Mouse (Mus musculus): Measurements from ENCODE around the gene Eprs. TPM values are rescaled to one million over a fixed set of nuclear protein-coding genes. Genes with fewer than 3 reads are reported as not detected.

Eprs gene
- polyA plus RNA-seq, 1 experiment from 2014 or later, result 144 TPM

- WGBS, result 85% methylated on average over 5 of the region's 5 CpGs
- H3K27me3 ChIP-seq (ENCODE audit: control insufficient read depth, insufficient read depth, low read length), result peaks cover 16% of the 10 kb centered on the region
- DNase-seq (ENCODE audit: low spot score), result no peak
- no peak for ATAC-seq (ENCODE audit: insufficient number of reproducible peaks, low FRiP score, low TSS enrichment, low read depth)
- no peak overlapping the region for H3K9ac ChIP-seq (ENCODE audit: low read length)
- H3K4me3 ChIP-seq (ENCODE audit: low read depth, low read length), result no peak overlapping the region
- no peak overlapping the region for H3K4me2 ChIP-seq (ENCODE audit: low read depth, severe bottlenecking)
- H3K36me3 ChIP-seq (ENCODE audit: control insufficient read depth, insufficient read depth, low read length), result no peaks in the 10 kb centered on the region
- no peaks in the 10 kb centered on the region for H3K4me1 ChIP-seq (ENCODE audit: control insufficient read depth, insufficient read depth, low read length)
- H3K27ac ChIP-seq (replicated peaks; ENCODE audit: low read depth, low read length), result no peak overlapping the region
- no peaks in the 10 kb centered on the region for H3K9me3 ChIP-seq (ENCODE audit: control insufficient read depth, low read length)
These were observed 97.3 kb downstream of the Eprs start for GRCm38 (mm10) chr1:185460096-185460495.

DNA sequence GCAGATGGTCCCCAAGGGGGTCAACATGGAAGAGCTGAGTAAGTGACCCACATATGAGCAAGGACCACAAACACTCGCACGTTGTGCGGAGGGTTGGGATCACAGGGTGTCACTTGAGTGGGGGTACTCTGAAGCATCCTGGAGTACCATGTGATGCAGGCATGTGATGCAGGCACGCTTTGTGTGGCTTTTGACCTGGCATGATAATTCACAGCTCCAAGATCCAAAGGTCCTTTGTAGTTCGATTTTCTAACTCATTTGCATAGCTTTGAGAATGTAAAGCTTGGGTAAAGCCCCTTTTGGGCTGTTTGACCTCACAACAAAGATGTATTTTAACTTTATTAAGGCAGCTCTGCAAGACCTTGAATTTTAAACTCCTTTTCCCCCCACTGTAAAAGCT lies 100.0 kb downstream of the Eprs start:
- WGBS, result 71% methylated on average over 5 of the region's 5 CpGs
- H3K9me3 ChIP-seq (ENCODE audit: control insufficient read depth, low read length), result no peaks in the 10 kb centered on the region
- H3K9ac ChIP-seq (ENCODE audit: low read length), result no peak overlapping the region
- H3K4me1 ChIP-seq (ENCODE audit: control insufficient read depth, insufficient read depth, low read length), result peaks cover 5% of the 10 kb centered on the region; the same call in 1 of the 2 replicates
- H3K27me3 ChIP-seq (ENCODE audit: control insufficient read depth, insufficient read depth, low read length), result no peaks in the 10 kb centered on the region
- no peaks in the 10 kb centered on the region for H3K36me3 ChIP-seq (ENCODE audit: control insufficient read depth, insufficient read depth, low read length)
- H3K4me2 ChIP-seq (ENCODE audit: low read depth, severe bottlenecking), result no peak overlapping the region
- H3K27ac ChIP-seq (replicated peaks; ENCODE audit: low read depth, low read length), result no peak overlapping the region
- no peak overlapping the region for H3K4me3 ChIP-seq (ENCODE audit: low read depth, low read length)
- DNase-seq (ENCODE audit: low spot score) (no peak), ATAC-seq (ENCODE audit: insufficient number of reproducible peaks, low FRiP score, low TSS enrichment, low read depth) (no peak)

GRCm38 (mm10) chr1:185469551-185470021 lies 106.7 kb downstream of the Eprs start:
- Histone ChIP-seq H3K27ac (replicated peaks; ENCODE audit: low read depth, low read length) (no peak overlapping the region), H3K4me1 (ENCODE audit: control insufficient read depth, insufficient read depth, low read length) (peaks cover 6% of the 10 kb centered on the region; the same call in 1 of the 2 replicates), H3K9me3 (ENCODE audit: control insufficient read depth, low read length) (no peaks in the 10 kb centered on the region), H3K27me3 (ENCODE audit: control insufficient read depth, insufficient read depth, low read length) (no peaks in the 10 kb centered on the region), H3K4me3 (ENCODE audit: low read depth, low read length) (no peak overlapping the region), H3K36me3 (ENCODE audit: control insufficient read depth, insufficient read depth, low read length) (no peaks in the 10 kb centered on the region), H3K9ac (ENCODE audit: low read length) (no peak overlapping the region), H3K4me2 (ENCODE audit: low read depth, severe bottlenecking) (no peak overlapping the region)
- ATAC-seq (ENCODE audit: insufficient number of reproducible peaks, low FRiP score, low TSS enrichment, low read depth) (no peak), DNase-seq (ENCODE audit: low spot score) (no peak)
- WGBS, result 75% methylated on average over 8 of the region's 8 CpGs

GRCm38 (mm10) chr1:185472025-185472720 lies 109.3 kb downstream of the Eprs start:
- no peak overlapping the region for H3K4me3 ChIP-seq (ENCODE audit: low read depth, low read length)
- no peaks in the 10 kb centered on the region for H3K27me3 ChIP-seq (ENCODE audit: control insufficient read depth, insufficient read depth, low read length)
- no peak overlapping the region for H3K9ac ChIP-seq (ENCODE audit: low read length)
- WGBS, result 27% methylated on average over 8 of the region's 8 CpGs
- H3K4me1 ChIP-seq (ENCODE audit: control insufficient read depth, insufficient read depth, low read length), result peaks cover 6% of the 10 kb centered on the region; the same call in 1 of the 2 replicates
- H3K27ac ChIP-seq (replicated peaks; ENCODE audit: low read depth, low read length), result no peak overlapping the region
- ATAC-seq (ENCODE audit: insufficient number of reproducible peaks, low FRiP score, low TSS enrichment, low read depth), result no peak
- no peaks in the 10 kb centered on the region for H3K9me3 ChIP-seq (ENCODE audit: control insufficient read depth, low read length)
- no peak for DNase-seq (ENCODE audit: low spot score)
- H3K4me2 ChIP-seq (ENCODE audit: low read depth, severe bottlenecking), result no peak overlapping the region
- H3K36me3 ChIP-seq (ENCODE audit: control insufficient read depth, insufficient read depth, low read length), result no peaks in the 10 kb centered on the region

GRCm38 (mm10) chr1:185472730-185473129 lies 109.9 kb downstream of the Eprs start:
- Histone ChIP-seq H3K4me2 (ENCODE audit: low read depth, severe bottlenecking) (no peak overlapping the region), H3K36me3 (ENCODE audit: control insufficient read depth, insufficient read depth, low read length) (no peaks in the 10 kb centered on the region), H3K9ac (ENCODE audit: low read length) (no peak overlapping the region), H3K9me3 (ENCODE audit: control insufficient read depth, low read length) (no peaks in the 10 kb centered on the region), H3K4me3 (ENCODE audit: low read depth, low read length) (no peak overlapping the region), H3K27me3 (ENCODE audit: control insufficient read depth, insufficient read depth, low read length) (no peaks in the 10 kb centered on the region), H3K27ac (replicated peaks; ENCODE audit: low read depth, low read length) (no peak overlapping the region), H3K4me1 (ENCODE audit: control insufficient read depth, insufficient read depth, low read length) (peaks cover 3% of the 10 kb centered on the region; the same call in 1 of the 2 replicates)
- 81% methylated on average over 4 of the region's 4 CpGs for WGBS
- no peak for DNase-seq (ENCODE audit: low spot score)
- no peak for ATAC-seq (ENCODE audit: insufficient number of reproducible peaks, low FRiP score, low TSS enrichment, low read depth)

DNA sequence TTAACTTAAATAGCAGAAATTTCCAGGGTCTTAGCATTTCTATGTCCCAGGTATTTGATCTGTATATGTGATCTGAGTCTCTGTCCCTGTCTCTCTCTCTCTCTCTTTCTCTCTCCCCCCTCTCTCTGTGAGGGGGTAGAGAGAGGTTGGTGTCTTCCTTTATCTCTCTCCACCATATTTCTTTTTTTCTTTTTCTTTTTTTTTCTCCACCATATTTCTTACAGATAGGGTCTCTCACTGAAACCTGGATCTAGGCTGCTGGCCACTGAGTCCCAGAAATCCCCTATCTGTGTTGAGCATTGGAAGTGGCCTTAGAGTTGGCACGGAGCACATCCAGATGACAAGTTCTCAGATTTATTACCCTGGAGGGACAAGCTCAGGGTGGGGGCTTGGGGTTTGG lies 110.6 kb downstream of the Eprs start:
- H3K4me1 ChIP-seq (ENCODE audit: control insufficient read depth, insufficient read depth, low read length), result no peaks in the 10 kb centered on the region
- H3K27me3 ChIP-seq (ENCODE audit: control insufficient read depth, insufficient read depth, low read length), result no peaks in the 10 kb centered on the region
- no peaks in the 10 kb centered on the region for H3K36me3 ChIP-seq (ENCODE audit: control insufficient read depth, insufficient read depth, low read length)
- DNase-seq (ENCODE audit: low spot score) (no peak), ATAC-seq (ENCODE audit: insufficient number of reproducible peaks, low FRiP score, low TSS enrichment, low read depth) (no peak)
- H3K4me3 ChIP-seq (ENCODE audit: low read depth, low read length), result no peak overlapping the region
- H3K4me2 ChIP-seq (ENCODE audit: low read depth, severe bottlenecking), result no peak overlapping the region
- H3K9ac ChIP-seq (ENCODE audit: low read length), result no peak overlapping the region
- H3K9me3 ChIP-seq (ENCODE audit: control insufficient read depth, low read length), result no peaks in the 10 kb centered on the region
- no peak overlapping the region for H3K27ac ChIP-seq (replicated peaks; ENCODE audit: low read depth, low read length)
- WGBS, result 72% methylated on average over 1 of the region's 1 CpGs

MicroRNA genes within 50 kb of the gene (microRNA counts, 519-probe panel; counts per million panel counts)
- microRNA mmu-miR-194, result 2,495 counts per million, percentile 22 among the panel's probes with 10 or more counts

Small RNA genes within 50 kb of the gene (microRNA-seq; reads per million reads assigned to microRNA genes)
- gene Mir194-1, result 1.8 reads per million
- not detected for gene Mir215

Other genes starting within 250 kb of the Eprs start
- 22.0 and 25.0 TPM in 2 replicates for gene Rab3gap2, start 158.9 kb upstream of the Eprs start, polyA plus RNA-seq (2014; fragmentation: Nextera tagmentation; extraction: Ambion mirVana)
- 28.0 and 29.2 TPM in 2 replicates for gene Iars2, start 33.6 kb upstream of the Eprs start, polyA plus RNA-seq (2014; fragmentation: Nextera tagmentation; extraction: Ambion mirVana)
- gene Bpnt1, start 30.9 kb upstream of the Eprs start, polyA plus RNA-seq (2014; fragmentation: Nextera tagmentation; extraction: Ambion mirVana), result 18.6 and 23.7 TPM in 2 replicates
- gene Slc30a10, start 91.8 kb downstream of the Eprs start, polyA plus RNA-seq (2014; fragmentation: Nextera tagmentation; extraction: Ambion mirVana), result 0.75 and 0.91 TPM in 2 replicates